Mouse (Mus musculus): ENCODE data around the gene Iffo2. TPM values are rescaled to one million over a fixed set of nuclear protein-coding genes. Genes with fewer than 3 reads are reported as not detected.
A peak's percentile ranks its signal among the peaks of the same experiment; 100 is the strongest.

Iffo2 gene
- polyA plus RNA-seq, 1 experiment from 2014 or later = 1.2 TPM

- no peak for DNase-seq
- no peaks in the 10 kb centered on the region for H3K36me3 ChIP-seq (replicated peaks; ENCODE audit: insufficient read depth, low read length)
- WGBS (ENCODE audit: insufficient replicate concordance) = 61% methylated on average over 7 of the region's 7 CpGs
- no peak overlapping the region for H3K4me3 ChIP-seq (ENCODE audit: low read depth, low read length)
- TF ChIP-seq CTCF (IDR thresholded peaks at IDR 0.05; ENCODE audit: low read depth) (no peak), EP300 (IDR thresholded peaks at IDR 0.05; ENCODE audit: low read depth) (no peak)
- H3K9ac ChIP-seq (replicated peaks) = no peak overlapping the region; the same call in 1 of the 2 replicates
- 0 out of 2 replicates have a peak overlapping the region, but pooled peaks have one; percentile 13 for H3K4me2 ChIP-seq (ENCODE audit: low read depth, low read length)
- peaks cover 9% of the 10 kb centered on the region; the same call in 1 of the 2 replicates for H3K4me1 ChIP-seq (ENCODE audit: insufficient read depth)
- H3K9me3 ChIP-seq (ENCODE audit: low read length) = no peaks in the 10 kb centered on the region
- H3K27me3 ChIP-seq (ENCODE audit: insufficient read depth, low read length) = no peaks in the 10 kb centered on the region
- peak; percentile 30 for ATAC-seq
- peak overlapping the region; percentile 91 for H3K27ac ChIP-seq (ENCODE audit: low read depth)
Measured at GRCm38 (mm10) chr4:139535719-139536118, 5.4 kb downstream of the Iffo2 start.

DNA sequence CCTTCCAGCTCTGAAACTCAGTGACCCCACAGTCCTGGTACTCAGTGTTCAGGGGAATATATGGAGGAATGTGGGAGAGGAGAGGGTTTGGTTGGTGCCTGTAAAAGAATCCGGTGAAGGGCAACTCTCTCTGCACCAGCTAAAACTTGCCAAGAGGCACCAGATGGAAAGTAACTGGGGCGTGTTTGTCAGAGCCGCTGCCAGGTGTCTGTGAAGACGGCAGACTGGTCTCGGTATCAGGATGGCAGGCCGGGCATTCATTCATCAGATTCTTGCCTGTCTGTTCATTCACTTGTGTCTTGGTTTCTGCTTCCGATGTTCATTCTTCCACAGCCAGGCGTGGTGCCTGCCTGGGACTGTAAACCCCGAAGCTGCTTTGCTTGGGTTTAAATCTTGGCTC lies 6.4 kb downstream of the Iffo2 start:
- H3K4me3 ChIP-seq (ENCODE audit: low read depth, low read length) = no peak overlapping the region
- H3K9me3 ChIP-seq (ENCODE audit: low read length) = no peaks in the 10 kb centered on the region
- 88% methylated on average over 9 of the region's 9 CpGs for WGBS (ENCODE audit: insufficient replicate concordance)
- no peaks in the 10 kb centered on the region for H3K36me3 ChIP-seq (replicated peaks; ENCODE audit: insufficient read depth, low read length)
- TF ChIP-seq CTCF (IDR thresholded peaks at IDR 0.05; ENCODE audit: low read depth) (no peak), EP300 (IDR thresholded peaks at IDR 0.05; ENCODE audit: low read depth) (no peak)
- H3K4me1 ChIP-seq (ENCODE audit: insufficient read depth) = peaks cover 9% of the 10 kb centered on the region; the same call in 1 of the 2 replicates
- no peak for ATAC-seq
- no peak overlapping the region for H3K27ac ChIP-seq (ENCODE audit: low read depth)
- no peaks in the 10 kb centered on the region for H3K27me3 ChIP-seq (ENCODE audit: insufficient read depth, low read length)
- H3K4me2 ChIP-seq (ENCODE audit: low read depth, low read length) = no peak overlapping the region
- DNase-seq = no peak
- H3K9ac ChIP-seq (replicated peaks) = no peak overlapping the region

- no peak overlapping the region for H3K4me3 ChIP-seq (ENCODE audit: low read depth, low read length)
- H3K27ac ChIP-seq (ENCODE audit: low read depth) = no peak overlapping the region
- H3K27me3 ChIP-seq (ENCODE audit: insufficient read depth, low read length) = no peaks in the 10 kb centered on the region
- ATAC-seq = no peak
- H3K9ac ChIP-seq (replicated peaks) = no peak overlapping the region
- WGBS (ENCODE audit: insufficient replicate concordance) = 72% methylated on average over 7 of the region's 7 CpGs
- peaks cover 4% of the 10 kb centered on the region; the same call in 1 of the 2 replicates for H3K4me1 ChIP-seq (ENCODE audit: insufficient read depth)
- DNase-seq = no peak
- H3K4me2 ChIP-seq (ENCODE audit: low read depth, low read length) = no peak overlapping the region
- H3K36me3 ChIP-seq (replicated peaks; ENCODE audit: insufficient read depth, low read length) = no peaks in the 10 kb centered on the region
- TF ChIP-seq EP300 (IDR thresholded peaks at IDR 0.05; ENCODE audit: low read depth) (no peak), CTCF (IDR thresholded peaks at IDR 0.05; ENCODE audit: low read depth) (no peak)
- no peaks in the 10 kb centered on the region for H3K9me3 ChIP-seq (ENCODE audit: low read length)
Measured at GRCm38 (mm10) chr4:139540784-139541183, 10.4 kb downstream of the Iffo2 start.

DNA sequence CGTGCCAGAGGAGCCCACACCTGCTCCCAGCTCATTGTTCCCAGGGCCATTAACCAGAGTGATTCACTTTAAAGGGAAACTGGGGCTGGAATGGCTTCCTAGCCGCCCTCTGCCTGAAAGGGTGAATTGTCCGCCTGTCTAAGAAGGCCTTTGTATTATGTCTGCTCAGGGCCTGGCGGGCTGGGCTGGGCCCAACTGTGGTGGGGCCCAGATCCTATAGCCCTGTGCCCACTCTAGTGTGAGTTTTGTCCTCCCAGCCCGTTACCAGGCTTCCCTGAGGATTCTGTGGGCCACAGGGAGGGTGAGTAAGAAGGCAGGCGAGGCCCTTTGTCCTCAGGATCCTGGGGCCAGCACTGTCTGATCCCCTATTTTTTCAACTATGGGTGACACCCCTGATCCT lies 15.4 kb downstream of the Iffo2 start:
- H3K9me3 ChIP-seq (ENCODE audit: low read length) = no peaks in the 10 kb centered on the region
- no peak overlapping the region for H3K9ac ChIP-seq (replicated peaks)
- 64% methylated on average over 6 of the region's 6 CpGs for WGBS (ENCODE audit: insufficient replicate concordance)
- DNase-seq (no peak), ATAC-seq (no peak)
- no peaks in the 10 kb centered on the region for H3K27me3 ChIP-seq (ENCODE audit: insufficient read depth, low read length)
- no peak overlapping the region for H3K4me3 ChIP-seq (ENCODE audit: low read depth, low read length)
- no peaks in the 10 kb centered on the region for H3K36me3 ChIP-seq (replicated peaks; ENCODE audit: insufficient read depth, low read length)
- H3K27ac ChIP-seq (ENCODE audit: low read depth) = no peak overlapping the region
- no peak overlapping the region for H3K4me2 ChIP-seq (ENCODE audit: low read depth, low read length)
- H3K4me1 ChIP-seq (ENCODE audit: insufficient read depth) = no peaks in the 10 kb centered on the region
- TF ChIP-seq CTCF (IDR thresholded peaks at IDR 0.05; ENCODE audit: low read depth) (no peak), EP300 (IDR thresholded peaks at IDR 0.05; ENCODE audit: low read depth) (no peak)

DNA sequence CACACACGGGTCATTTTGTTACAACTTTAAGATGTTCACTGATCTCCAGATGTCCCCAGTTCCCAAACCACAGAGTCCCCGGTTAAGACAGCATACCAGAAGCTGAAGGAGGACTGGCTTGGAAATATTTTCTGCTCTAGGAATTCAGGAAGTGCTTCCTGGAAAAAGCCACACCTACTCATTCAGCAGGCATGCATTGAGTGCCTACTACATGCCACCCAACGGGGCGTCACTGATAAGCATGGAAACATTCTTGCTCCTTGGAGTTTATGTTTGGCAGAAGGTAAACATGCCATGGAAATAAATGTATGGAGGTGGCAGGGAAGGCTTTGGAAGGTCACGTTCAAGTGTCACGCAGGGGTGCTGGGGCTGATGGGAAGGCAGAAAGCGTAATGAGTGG lies 19.1 kb downstream of the Iffo2 start:
- H3K9ac ChIP-seq (replicated peaks) = no peak overlapping the region
- no peaks in the 10 kb centered on the region for H3K36me3 ChIP-seq (replicated peaks; ENCODE audit: insufficient read depth, low read length)
- no peak overlapping the region for H3K4me2 ChIP-seq (ENCODE audit: low read depth, low read length)
- TF ChIP-seq CTCF (IDR thresholded peaks at IDR 0.05; ENCODE audit: low read depth) (no peak), EP300 (IDR thresholded peaks at IDR 0.05; ENCODE audit: low read depth) (no peak)
- no peaks in the 10 kb centered on the region for H3K27me3 ChIP-seq (ENCODE audit: insufficient read depth, low read length)
- no peak overlapping the region for H3K27ac ChIP-seq (ENCODE audit: low read depth)
- 68% methylated on average over 7 of the region's 7 CpGs for WGBS (ENCODE audit: insufficient replicate concordance)
- no peaks in the 10 kb centered on the region for H3K4me1 ChIP-seq (ENCODE audit: insufficient read depth)
- DNase-seq (no peak), ATAC-seq (no peak)
- H3K9me3 ChIP-seq (ENCODE audit: low read length) = no peaks in the 10 kb centered on the region
- no peak overlapping the region for H3K4me3 ChIP-seq (ENCODE audit: low read depth, low read length)

DNA sequence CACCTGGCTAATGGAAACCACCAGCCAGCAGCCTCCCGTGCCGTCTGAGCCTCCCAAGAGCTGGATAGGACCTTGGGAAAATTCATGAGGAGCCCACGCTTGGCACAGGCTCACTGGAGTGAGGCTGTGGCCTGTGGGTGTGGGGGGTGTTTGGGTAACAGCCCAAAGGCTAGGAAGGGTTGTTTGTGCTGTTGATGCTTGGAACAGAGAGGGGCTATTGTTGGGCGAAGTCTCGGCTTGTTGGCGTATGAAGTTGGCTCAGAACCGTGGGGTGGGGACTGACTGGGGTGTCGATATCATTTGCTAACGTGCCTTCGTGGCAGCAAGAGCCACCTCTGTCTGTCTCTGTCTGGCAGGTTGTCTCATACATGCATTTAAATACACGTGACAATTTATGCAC lies 24.9 kb downstream of the Iffo2 start:
- H3K27ac ChIP-seq (ENCODE audit: low read depth) = no peak overlapping the region
- H3K36me3 ChIP-seq (replicated peaks; ENCODE audit: insufficient read depth, low read length) = no peaks in the 10 kb centered on the region
- H3K27me3 ChIP-seq (ENCODE audit: insufficient read depth, low read length) = no peaks in the 10 kb centered on the region
- no peak overlapping the region for H3K9ac ChIP-seq (replicated peaks)
- H3K4me2 ChIP-seq (ENCODE audit: low read depth, low read length) = no peak overlapping the region
- H3K9me3 ChIP-seq (ENCODE audit: low read length) = no peaks in the 10 kb centered on the region
- ATAC-seq (no peak), DNase-seq (no peak)
- no peak overlapping the region for H3K4me3 ChIP-seq (ENCODE audit: low read depth, low read length)
- TF ChIP-seq CTCF (IDR thresholded peaks at IDR 0.05; ENCODE audit: low read depth) = no peak
- TF ChIP-seq EP300 (IDR thresholded peaks at IDR 0.05; ENCODE audit: low read depth) = no peak
- 78% methylated on average over 11 of the region's 11 CpGs for WGBS (ENCODE audit: insufficient replicate concordance)
- H3K4me1 ChIP-seq (ENCODE audit: insufficient read depth) = no peaks in the 10 kb centered on the region

GRCm38 (mm10) chr4:139555951-139556350 lies 25.6 kb downstream of the Iffo2 start:
- Histone ChIP-seq H3K4me3 (ENCODE audit: low read depth, low read length) (no peak overlapping the region), H3K27ac (ENCODE audit: low read depth) (no peak overlapping the region), H3K4me1 (ENCODE audit: insufficient read depth) (no peaks in the 10 kb centered on the region), H3K36me3 (replicated peaks; ENCODE audit: insufficient read depth, low read length) (no peaks in the 10 kb centered on the region), H3K4me2 (ENCODE audit: low read depth, low read length) (no peak overlapping the region), H3K27me3 (ENCODE audit: insufficient read depth, low read length) (no peaks in the 10 kb centered on the region), H3K9me3 (ENCODE audit: low read length) (no peaks in the 10 kb centered on the region), H3K9ac (replicated peaks) (no peak overlapping the region)
- peak; percentile 52 for DNase-seq
- peak; percentile 40; the same call in 1 of the 2 replicates for ATAC-seq
- 46% methylated on average over 19 of the region's 19 CpGs for WGBS (ENCODE audit: insufficient replicate concordance)
- no peak for TF ChIP-seq CTCF (IDR thresholded peaks at IDR 0.05; ENCODE audit: low read depth)
- TF ChIP-seq EP300 (IDR thresholded peaks at IDR 0.05; ENCODE audit: low read depth) = no peak
